Mouse (Mus musculus) olfactory bulb, adult 2 months (tissue): ENCODE data around the gene Dcun1d4. TPM values are rescaled to one million over a fixed set of nuclear protein-coding genes. Genes with fewer than 3 reads are reported as not detected.
"Not testable (repeated sequence)": the region's sequence is repeated elsewhere in the genome, so short reads cannot be mapped to it uniquely, and the experiment has no call there.

Experiments
- H3K27ac ChIP-seq: fragments of 200-500 bp; 2 replicates; pipeline ENCODE4 v1.5.1; 2012; ENCODE audit warnings: low read depth, low read length; ENCODE audit not compliant: insufficient read depth
- H3K4me1 ChIP-seq: fragments of 200-500 bp; 2 replicates; pipeline ENCODE4 v1.6.1; 2012; ENCODE audit warnings: low read length; ENCODE audit not compliant: control insufficient read depth, insufficient read depth
- H3K4me3 ChIP-seq: fragments of 200-500 bp; 2 replicates; pipeline ENCODE4 v1.5.1; 2012; ENCODE audit warnings: mild to moderate bottlenecking, low read depth, low read length, moderate library complexity; ENCODE audit not compliant: insufficient read depth
- CTCF ChIP-seq: fragments of 200-500 bp; IDR thresholded peaks from 2 replicates; pipeline ENCODE4 v1.5.1; 2012; ENCODE audit warnings: low read depth, mild to moderate bottlenecking, low read length, moderate library complexity; ENCODE audit not compliant: insufficient read depth
- POLR2A ChIP-seq: fragments of 200-500 bp; IDR thresholded peaks from 2 replicates; pipeline ENCODE4 v1.6.1; 2012; ENCODE audit warnings: mild to moderate bottlenecking, low read depth, low read length, moderate library complexity; ENCODE audit not compliant: insufficient read depth
- WGBS: fragments of 180-500 bp; shearing (Covaris S2); methylation state at CpG from one replicate; pipeline ENCODE4 v1.1.7; 2018; 5-methylcytosine and 5-hydroxymethylcytosine counted together
- polyA plus RNA-seq: library from polyadenylated mRNA; stranded (reverse); fragments of >200 nt; gene quantifications from 2 replicates; pipeline ENCODE4 v1.2.4, GENCODE M21; 2012; ENCODE audit warnings: low replicate concordance; ENCODE audit not compliant: missing spikeins, insufficient read depth, insufficient read length

The Dcun1d4 gene
- polyA plus RNA-seq, 1 experiment, result not detected

DNA sequence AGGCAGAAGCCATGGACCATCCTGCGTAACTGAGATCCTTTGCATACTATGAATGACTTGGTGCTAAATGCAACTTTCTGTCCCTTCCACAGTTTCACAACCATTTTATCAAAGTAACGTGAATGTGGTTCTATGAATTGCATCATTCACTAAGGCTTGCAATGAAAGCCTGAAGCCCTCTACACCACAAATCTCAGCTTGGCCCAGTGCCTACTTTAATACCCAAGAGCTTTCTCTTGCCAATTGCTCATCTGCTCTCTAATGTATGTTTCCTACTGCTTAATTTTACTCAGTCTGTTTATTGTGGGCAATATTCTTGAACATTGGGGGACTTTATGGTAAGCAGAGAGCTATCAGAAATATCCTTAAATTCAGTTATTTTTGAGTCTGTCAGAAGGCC lies 92.0 kb downstream of the Dcun1d4 start:
- Histone ChIP-seq H3K4me3 (no peak overlapping the region), H3K4me1 (peaks cover 2% of the 10 kb centered on the region), H3K27ac (no peak overlapping the region)
- TF ChIP-seq POLR2A (no peak), CTCF (no peak)
- WGBS, result 83% methylated on average over 2 of the region's 2 CpGs

DNA sequence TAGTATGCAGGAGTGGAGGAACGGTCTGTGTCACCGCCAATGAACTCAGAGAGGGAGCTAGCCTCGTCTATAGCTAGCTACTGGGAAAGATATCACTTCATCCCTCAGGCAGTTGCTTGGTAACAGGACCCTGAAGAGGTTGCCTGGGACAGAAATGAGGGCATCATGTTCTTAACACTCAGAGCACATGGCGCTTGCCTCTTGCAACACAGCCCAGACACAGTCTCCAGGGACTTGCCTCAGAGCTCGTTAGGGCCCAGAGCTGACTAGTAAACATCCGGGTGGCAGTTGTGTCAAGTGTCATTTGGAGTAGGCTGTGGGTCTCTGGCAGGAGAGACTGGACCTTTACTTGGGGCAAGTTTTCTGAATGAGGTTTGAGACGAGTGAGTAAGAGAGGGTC lies 93.0 kb downstream of the Dcun1d4 start:
- TF ChIP-seq CTCF (no peak), POLR2A (no peak)
- H3K4me1 ChIP-seq, result peaks cover 2% of the 10 kb centered on the region
- no peak overlapping the region for H3K27ac ChIP-seq
- no peak overlapping the region for H3K4me3 ChIP-seq
- WGBS, result 78% methylated on average over 7 of the region's 7 CpGs

DNA sequence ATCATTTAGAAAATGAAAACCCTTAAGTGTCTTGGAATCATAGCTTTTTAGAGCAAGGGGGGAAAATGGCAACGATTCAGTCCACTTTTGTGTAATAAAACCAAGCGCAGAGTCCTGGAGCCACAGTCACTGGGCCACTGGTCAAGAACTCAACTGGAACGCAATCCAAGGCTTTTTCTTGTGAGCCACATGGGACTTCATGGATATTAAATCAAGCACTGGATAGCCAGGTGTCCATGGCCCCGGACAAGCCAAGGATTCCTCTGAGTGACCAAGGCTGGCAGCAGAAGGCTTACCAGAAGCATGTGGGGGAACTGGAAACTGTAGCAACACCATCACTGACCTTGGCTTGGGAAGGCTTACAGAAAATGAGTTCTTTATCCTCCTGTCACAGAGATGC lies 93.8 kb downstream of the Dcun1d4 start:
- no peak for TF ChIP-seq CTCF
- TF ChIP-seq POLR2A, result no peak
- WGBS, result 78% methylated on average over 4 of the region's 4 CpGs
- Histone ChIP-seq H3K27ac (no peak overlapping the region), H3K4me1 (peaks cover 2% of the 10 kb centered on the region), H3K4me3 (no peak overlapping the region)

DNA sequence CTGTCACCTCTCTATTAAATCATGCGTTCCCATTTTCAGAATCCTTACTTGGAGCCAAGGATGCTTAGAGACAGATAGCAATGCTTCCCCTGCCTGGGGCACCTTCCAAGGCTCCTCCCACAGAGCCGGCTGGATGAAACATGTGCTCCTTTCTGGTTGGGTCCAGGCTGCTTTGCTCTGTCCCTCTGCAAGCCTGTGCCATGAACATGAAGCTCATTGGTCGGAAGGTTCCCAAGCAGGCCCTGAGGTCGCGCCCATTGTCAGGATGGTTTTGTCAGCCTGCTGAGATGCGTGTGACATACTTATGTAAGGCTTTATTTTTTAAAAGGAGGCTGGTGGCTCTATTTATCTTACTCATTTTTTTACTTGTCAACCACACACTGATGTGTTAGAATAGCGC lies 95.9 kb downstream of the Dcun1d4 start:
- Histone ChIP-seq H3K4me3 (no peak overlapping the region), H3K27ac (no peak overlapping the region), H3K4me1 (peaks cover 2% of the 10 kb centered on the region)
- WGBS, result 64% methylated on average over 7 of the region's 7 CpGs
- no peak for TF ChIP-seq POLR2A
- TF ChIP-seq CTCF, result no peak

DNA sequence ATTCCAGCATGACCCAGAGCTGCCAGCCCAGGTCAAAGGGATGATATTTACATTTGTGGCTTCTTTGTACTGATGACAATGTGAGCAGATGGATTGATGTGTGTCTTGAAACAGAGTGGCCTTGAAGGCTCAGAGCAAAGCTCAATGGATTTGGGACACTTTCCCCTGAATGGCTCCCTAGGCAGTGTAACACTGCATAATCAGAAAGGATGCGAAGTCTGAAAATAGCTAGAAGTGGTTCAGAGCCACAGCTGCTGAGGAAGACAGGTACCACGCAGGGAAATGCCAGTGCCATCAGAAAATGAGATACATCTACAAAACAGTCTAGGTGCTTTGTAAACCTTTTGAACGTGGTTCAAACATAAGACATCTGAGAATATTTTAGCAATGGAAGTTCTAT lies 97.3 kb downstream of the Dcun1d4 start:
- WGBS, result 79% methylated on average over 3 of the region's 3 CpGs
- TF ChIP-seq CTCF, result no peak
- TF ChIP-seq POLR2A, result no peak
- Histone ChIP-seq H3K4me3 (no peak overlapping the region), H3K4me1 (peaks cover 2% of the 10 kb centered on the region), H3K27ac (no peak overlapping the region)

GRCm38 (mm10) chr5:73584011-73584410 lies 103.2 kb downstream of the Dcun1d4 start:
- 41% methylated on average over 6 of the region's 6 CpGs for WGBS
- H3K27ac ChIP-seq, H3K4me1 ChIP-seq, H3K4me3 ChIP-seq: not testable (repeated sequence)

DNA sequence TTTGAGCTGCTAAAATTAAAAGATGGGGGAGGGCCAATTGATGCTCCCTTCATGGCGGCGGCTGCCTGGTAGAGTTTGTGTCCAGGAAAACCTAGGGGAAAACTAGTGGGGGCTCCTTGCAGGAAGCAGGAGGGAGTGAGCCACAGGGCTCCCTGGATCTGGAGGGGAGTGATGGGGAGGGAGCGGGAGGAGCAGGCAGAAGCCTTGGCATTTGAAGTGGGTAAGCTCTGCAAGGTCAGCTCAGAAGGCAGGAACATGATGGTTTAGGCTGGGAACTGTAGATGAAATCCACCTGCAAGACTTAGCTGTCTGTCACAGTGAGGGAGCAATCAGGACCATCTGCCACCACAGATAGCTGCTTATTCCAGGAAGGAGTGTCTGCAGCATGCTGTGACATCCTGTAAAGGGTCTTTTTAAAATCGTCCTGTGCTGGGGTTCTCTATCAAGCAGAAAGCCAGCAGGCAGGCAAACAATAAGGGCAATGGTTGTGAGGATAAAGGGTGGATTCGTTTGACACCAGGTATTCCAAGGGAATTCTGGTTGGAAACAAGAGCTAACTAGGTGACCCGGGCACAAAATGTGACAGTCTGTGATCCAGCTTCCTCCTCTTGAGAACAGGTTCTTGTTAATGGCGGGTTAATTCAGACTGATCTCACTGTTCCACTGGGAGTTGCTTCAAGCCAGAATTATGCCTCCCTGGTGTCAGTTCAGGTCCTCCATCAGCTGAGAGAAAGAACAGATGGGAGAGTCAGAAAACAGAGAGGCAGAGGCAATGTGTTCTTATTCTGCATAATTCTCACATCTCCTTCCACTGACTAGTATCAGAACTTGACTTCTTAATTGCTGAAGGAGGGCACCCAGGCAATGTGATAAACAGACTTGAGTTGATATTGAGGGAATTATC lies 104.7 kb downstream of the Dcun1d4 start:
- WGBS, result 33% methylated on average over 7 of the region's 7 CpGs
- H3K4me3 ChIP-seq, result no peak overlapping the region
- H3K4me1 ChIP-seq, result peaks cover 4% of the 10 kb centered on the region
- H3K27ac ChIP-seq, result 0 out of 2 replicates have a peak overlapping the region, but pooled peaks have one; percentile 3
- TF ChIP-seq POLR2A, result no peak

GRCm38 (mm10) chr5:73586597-73586996 lies 105.8 kb downstream of the Dcun1d4 start:
- Histone ChIP-seq H3K4me3 (no peak overlapping the region), H3K27ac (no peak overlapping the region), H3K4me1 (peaks cover 4% of the 10 kb centered on the region)
- WGBS, result 81% methylated on average over 4 of the region's 4 CpGs
- no peak for TF ChIP-seq CTCF
- no peak for TF ChIP-seq POLR2A

- Histone ChIP-seq H3K4me3 (no peak overlapping the region), H3K4me1 (peaks cover 4% of the 10 kb centered on the region), H3K27ac (no peak overlapping the region)
- TF ChIP-seq POLR2A, result no peak
- 67% methylated on average over 3 of the region's 3 CpGs for WGBS
Measured at GRCm38 (mm10) chr5:73587119-73587518, 106.3 kb downstream of the Dcun1d4 start.
